Mouse (Mus musculus) liver, embryonic 11.5 days (tissue): Measurements from ENCODE around the gene Atp8a2. TPM values are rescaled to one million over a fixed set of nuclear protein-coding genes. Genes with fewer than 3 reads are reported as not detected.

Experiments used
- ATAC-seq: fragments of 200-750 bp; cut with Nextera tagmentation; replicated peaks from 2 replicates; pipeline ENCODE4 v1.8.0; 2017; ENCODE audit warnings: moderate number of reproducible peaks, mild to moderate bottlenecking, moderate TSS enrichment, moderate library complexity; ENCODE audit not compliant: low FRiP score
- DNase-seq: peaks from one replicate; pipeline ENCODE4 v3.0.0-alpha.2; 2017; ENCODE audit warnings: low spot score
- H3K27ac ChIP-seq: fragments of 300-500 bp; sonication (generic); 2 replicates; pipeline ENCODE4 v1.5.1; 2014; ENCODE audit warnings: mild to moderate bottlenecking, low read depth, low read length, control low read depth
- H3K27me3 ChIP-seq: fragments of 300-500 bp; sonication (generic); replicated peaks from 2 replicates; pipeline ENCODE4 v1.6.1; 2014; ENCODE audit warnings: low read length, mixed read lengths; ENCODE audit not compliant: control insufficient read depth, insufficient read depth
- H3K36me3 ChIP-seq: fragments of 300-500 bp; sonication (generic); 2 replicates; pipeline ENCODE4 v1.6.1; 2014; ENCODE audit warnings: mild to moderate bottlenecking, low read length, moderate library complexity, mixed read lengths; ENCODE audit not compliant: control insufficient read depth, insufficient read depth
- H3K4me1 ChIP-seq: fragments of 300-500 bp; sonication (generic); replicated peaks from 2 replicates; pipeline ENCODE4 v1.6.1; 2014; ENCODE audit warnings: low read length, mixed read lengths; ENCODE audit not compliant: control insufficient read depth, insufficient read depth
- H3K4me2 ChIP-seq: fragments of 300-500 bp; sonication (generic); 2 replicates; pipeline ENCODE4 v1.6.1; 2014; ENCODE audit warnings: mild to moderate bottlenecking, control low read depth, moderate library complexity
- H3K4me3 ChIP-seq: fragments of 300-500 bp; sonication (generic); 2 replicates; pipeline ENCODE4 v1.5.1; 2014; ENCODE audit warnings: low read depth, low read length, control low read depth
- H3K9ac ChIP-seq: fragments of 300-500 bp; sonication (generic); 2 replicates; pipeline ENCODE4 v1.6.1; 2014; ENCODE audit warnings: low read depth, low read length, control low read depth
- H3K9me3 ChIP-seq: fragments of 300-500 bp; sonication (generic); 2 replicates; pipeline ENCODE4 v1.6.1; 2016; ENCODE audit warnings: low read length, inconsistent platforms, mixed read lengths; ENCODE audit not compliant: control insufficient read depth
- WGBS: fragments of 180-500 bp; shearing (Covaris S2); extraction: QIAGEN DNeasy Blood & Tissue Kit; methylation state at CpG from one replicate; pipeline ENCODE4 v1.1.7; 2014; 5-methylcytosine and 5-hydroxymethylcytosine counted together
- polyA plus RNA-seq: library from polyadenylated mRNA; unstranded; fragments of >200 nt; fragmentation: Nextera tagmentation; extraction: Ambion mirVana; gene quantifications from 2 replicates; pipeline ENCODE4 v1.2.1, GENCODE M21; 2014

Atp8a2 gene
- polyA plus RNA-seq, 1 experiment from 2014 or later: 2.2 TPM

DNA sequence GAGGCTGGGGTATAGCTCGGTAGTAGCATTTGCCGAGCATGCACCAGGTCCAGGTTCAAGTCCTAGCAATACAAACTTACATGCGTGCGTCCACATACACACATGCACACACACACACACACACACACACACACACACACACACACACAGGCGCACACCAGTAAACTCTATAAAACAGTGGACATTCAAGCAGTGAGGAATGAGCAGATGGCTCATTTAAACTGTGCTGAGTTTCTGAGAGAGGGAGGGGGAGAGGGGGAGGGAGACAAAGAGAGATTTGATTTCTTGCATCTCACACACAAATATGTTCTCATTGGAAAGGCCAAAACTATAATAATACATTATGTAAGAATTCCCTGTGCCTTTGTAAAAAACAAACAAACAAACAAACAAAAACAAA lies 980 bp downstream of the Atp8a2 start:
- H3K27ac ChIP-seq: no peak overlapping the region
- no peak overlapping the region for H3K4me3 ChIP-seq
- no peak for DNase-seq
- H3K27me3 ChIP-seq: no peaks in the 10 kb centered on the region
- ATAC-seq: no peak
- H3K36me3 ChIP-seq: no peaks in the 10 kb centered on the region
- H3K4me2 ChIP-seq: no peak overlapping the region
- no peaks in the 10 kb centered on the region for H3K4me1 ChIP-seq
- H3K9ac ChIP-seq: no peak overlapping the region
- WGBS: 82% methylated on average over 5 of the region's 5 CpGs
- peaks cover 2% of the 10 kb centered on the region; the same call in 1 of the 2 replicates for H3K9me3 ChIP-seq

DNA sequence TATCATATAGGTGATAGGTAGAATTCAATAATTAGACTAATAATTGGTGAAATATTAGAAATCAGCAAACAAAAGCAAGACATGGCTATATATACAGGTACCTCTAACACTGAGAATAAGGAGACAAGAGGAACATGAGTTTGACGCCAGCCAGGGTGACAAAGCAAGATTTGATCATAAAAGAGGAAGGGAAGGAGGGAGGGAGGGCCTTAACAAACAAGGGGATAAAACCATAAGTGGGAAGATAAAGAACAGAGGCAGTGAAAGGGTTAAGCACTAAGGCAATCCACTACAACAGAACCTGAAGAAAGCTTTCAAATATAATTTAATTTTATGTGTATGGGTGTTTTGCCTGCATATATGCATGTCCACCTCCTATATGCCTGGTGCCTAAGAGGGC lies 2.4 kb downstream of the Atp8a2 start:
- no peak for DNase-seq

DNA sequence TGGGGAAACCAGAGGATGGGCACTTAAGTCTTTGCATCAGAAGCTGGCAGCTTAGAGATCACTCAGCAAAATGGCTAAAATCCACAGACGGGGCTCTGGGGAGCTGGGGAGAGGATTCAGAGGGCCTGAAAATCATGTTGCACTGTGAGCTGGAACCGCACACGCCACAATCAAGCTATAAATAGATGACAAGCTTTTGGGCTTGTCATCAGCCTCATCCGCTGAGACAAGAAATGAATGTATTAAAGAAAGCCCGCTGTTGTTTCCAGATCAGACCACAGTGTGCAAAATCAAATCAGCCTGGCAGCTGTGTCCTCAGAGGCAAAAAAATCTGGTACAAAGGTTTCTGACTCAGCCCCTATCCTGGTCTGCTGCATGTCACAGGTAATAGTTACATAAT lies 7.2 kb downstream of the Atp8a2 start:
- Histone ChIP-seq H3K9me3 (peaks cover 2% of the 10 kb centered on the region; the same call in 1 of the 2 replicates), H3K27ac (no peak overlapping the region), H3K4me1 (no peaks in the 10 kb centered on the region), H3K4me2 (no peak overlapping the region), H3K27me3 (no peaks in the 10 kb centered on the region), H3K36me3 (no peaks in the 10 kb centered on the region), H3K4me3 (no peak overlapping the region), H3K9ac (no peak overlapping the region)
- DNase-seq (no peak), ATAC-seq (no peak)
- 86% methylated on average over 5 of the region's 5 CpGs for WGBS

More for the DNA sequence above, 2.4 kb downstream of the Atp8a2 start:
- no peak overlapping the region for H3K4me2 ChIP-seq
- H3K27ac ChIP-seq: no peak overlapping the region
- no peaks in the 10 kb centered on the region for H3K36me3 ChIP-seq
- H3K4me3 ChIP-seq: no peak overlapping the region
- H3K9ac ChIP-seq: no peak overlapping the region
- no peak for ATAC-seq
- WGBS: 54% methylated on average over 1 of the region's 1 CpGs
- H3K4me1 ChIP-seq: no peaks in the 10 kb centered on the region
- H3K9me3 ChIP-seq: peaks cover 2% of the 10 kb centered on the region; the same call in 1 of the 2 replicates
- H3K27me3 ChIP-seq: no peaks in the 10 kb centered on the region

DNA sequence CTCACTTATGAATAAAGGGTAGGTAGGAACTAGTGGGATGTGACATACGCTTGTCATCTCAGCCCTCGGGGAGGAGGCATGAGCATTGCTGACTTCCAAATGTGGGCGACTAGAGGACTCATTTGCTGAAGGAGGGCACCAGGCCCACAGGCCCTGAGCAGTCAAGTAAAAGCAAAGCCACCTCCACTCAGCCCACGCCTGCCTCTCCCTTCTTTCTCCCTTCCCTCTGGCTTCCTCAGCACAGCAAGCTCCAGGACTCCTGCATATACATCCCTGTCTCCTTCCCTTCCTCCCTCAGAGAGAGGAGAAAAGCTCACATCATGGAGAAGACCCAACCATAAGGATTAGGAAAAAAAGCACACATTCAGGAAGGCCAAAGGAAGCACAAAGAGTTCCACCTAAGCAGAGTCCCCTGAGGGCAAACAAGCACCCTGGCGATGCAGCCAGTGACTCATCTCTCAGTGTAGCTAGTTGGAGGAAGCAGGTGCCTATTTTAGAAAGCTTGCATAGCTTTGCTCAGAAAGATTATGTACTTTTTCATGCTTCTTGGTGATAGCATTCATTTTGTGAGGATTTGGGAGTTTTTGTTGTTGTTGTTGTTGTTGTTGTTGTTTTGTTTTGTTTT lies 8.7 kb downstream of the Atp8a2 start:
- Histone ChIP-seq H3K4me1 (no peaks in the 10 kb centered on the region), H3K9me3 (peaks cover 2% of the 10 kb centered on the region; the same call in 1 of the 2 replicates), H3K9ac (no peak overlapping the region), H3K4me2 (no peak overlapping the region), H3K27me3 (no peaks in the 10 kb centered on the region), H3K4me3 (no peak overlapping the region), H3K36me3 (no peaks in the 10 kb centered on the region), H3K27ac (no peak overlapping the region)
- no peak for ATAC-seq
- DNase-seq: no peak
- 70% methylated on average over 5 of the region's 5 CpGs for WGBS

DNA sequence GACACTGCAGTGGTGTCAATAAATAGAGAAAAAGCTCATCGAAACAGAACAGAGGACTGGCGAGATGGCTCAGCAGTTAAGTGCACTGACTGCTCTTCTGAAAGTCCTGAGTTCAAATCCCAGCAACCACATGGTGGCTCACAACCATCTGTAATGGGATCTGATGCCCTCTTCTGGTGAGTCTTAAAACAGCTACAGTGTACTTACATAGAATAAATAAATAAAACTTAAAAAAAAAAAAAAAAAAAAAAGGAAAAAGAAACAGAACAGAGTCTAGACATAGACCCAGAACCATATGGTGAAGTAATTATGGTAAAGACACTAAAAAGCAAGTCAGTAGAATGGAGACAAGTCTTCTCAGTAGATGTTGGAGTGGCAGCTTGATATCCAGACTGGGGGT lies 15.7 kb downstream of the Atp8a2 start:
- Histone ChIP-seq H3K9ac (no peak overlapping the region), H3K4me3 (no peak overlapping the region), H3K27ac (no peak overlapping the region), H3K9me3 (no peaks in the 10 kb centered on the region), H3K4me1 (peaks cover 6% of the 10 kb centered on the region), H3K36me3 (no peaks in the 10 kb centered on the region), H3K27me3 (peaks cover 13% of the 10 kb centered on the region), H3K4me2 (no peak overlapping the region)
- no peak for ATAC-seq
- no peak for DNase-seq
- 91% methylated on average over 2 of the region's 2 CpGs for WGBS

DNA sequence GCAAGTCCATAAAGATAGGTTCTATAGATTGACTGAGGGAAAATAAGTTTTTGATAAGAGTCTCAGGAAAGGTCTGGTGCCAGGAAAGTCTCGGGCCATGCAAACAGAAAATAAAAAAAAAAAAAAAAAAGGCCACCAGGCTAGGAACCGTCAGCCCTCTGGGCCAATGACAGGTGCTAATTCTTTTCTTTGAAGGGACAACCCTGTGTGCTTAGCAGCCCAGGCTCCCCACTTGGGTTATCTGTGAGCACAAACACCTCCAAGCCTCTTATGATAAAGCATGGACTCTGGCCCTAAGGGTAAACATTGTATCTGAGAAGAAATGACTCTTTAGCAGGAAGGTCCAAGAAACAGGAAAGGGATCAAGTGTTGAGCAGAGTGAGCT lies 18.4 kb downstream of the Atp8a2 start:
- Histone ChIP-seq H3K4me3 (peak overlapping the region; percentile 71; the same call in 1 of the 2 replicates), H3K4me1 (peaks cover 6% of the 10 kb centered on the region), H3K27ac (no peak overlapping the region), H3K36me3 (no peaks in the 10 kb centered on the region), H3K27me3 (peaks cover 22% of the 10 kb centered on the region), H3K9me3 (no peaks in the 10 kb centered on the region), H3K4me2 (peak overlapping the region; percentile 99), H3K9ac (no peak overlapping the region)
- peak; percentile 44; the same call in 1 of the 2 replicates for ATAC-seq
- WGBS: 11% methylated on average over 2 of the region's 2 CpGs
- no peak for DNase-seq

DNA sequence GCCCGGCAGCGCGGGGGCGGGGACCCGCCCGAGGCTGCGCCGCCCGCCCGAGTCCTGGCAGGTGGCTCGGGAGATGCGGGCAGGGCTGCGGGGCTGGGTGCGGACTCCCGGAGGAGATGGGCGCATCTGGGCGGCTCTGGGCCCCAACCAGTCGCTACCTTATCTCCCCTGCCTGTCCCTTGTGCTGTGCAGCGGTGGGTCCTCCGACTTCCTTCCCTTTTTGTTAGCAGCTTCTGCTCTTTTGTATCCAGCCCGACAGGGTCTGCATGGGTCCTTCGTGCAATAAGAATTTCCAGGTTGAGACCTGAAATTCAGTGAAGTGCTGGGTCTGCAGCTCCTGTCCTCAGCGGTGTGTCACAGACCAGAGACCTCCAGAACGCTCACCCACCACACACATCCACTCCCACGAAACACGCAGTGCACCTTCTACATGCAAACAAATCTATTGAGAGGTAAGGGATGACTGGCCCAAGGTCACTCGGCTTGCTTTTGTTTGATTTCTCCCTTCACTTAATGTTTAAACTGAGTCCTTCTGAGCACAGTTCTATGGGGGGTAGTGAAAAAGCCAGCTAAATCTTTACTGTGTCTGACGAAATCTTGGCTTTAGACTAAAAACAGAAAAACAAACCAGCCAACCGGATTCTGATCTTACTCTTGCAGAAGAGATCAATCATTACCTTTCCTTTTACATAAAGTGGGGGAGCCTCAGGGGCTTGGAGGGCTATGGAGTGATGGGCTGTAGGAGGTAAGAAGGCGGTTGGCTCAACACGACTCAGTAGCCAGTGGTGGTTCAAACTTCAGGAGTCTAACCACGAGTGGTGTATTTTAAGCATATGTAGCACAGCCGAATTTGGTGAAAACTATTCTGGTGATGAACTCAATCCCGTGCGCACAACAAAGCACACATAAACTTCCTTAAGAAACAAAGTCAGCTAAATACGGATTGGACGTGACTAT lies 19.1 kb downstream of the Atp8a2 start:
- Histone ChIP-seq H3K9me3 (no peaks in the 10 kb centered on the region), H3K27me3 (peaks cover 22% of the 10 kb centered on the region), H3K36me3 (no peaks in the 10 kb centered on the region), H3K4me1 (peaks cover 6% of the 10 kb centered on the region), H3K27ac (peak overlapping the region; percentile 51), H3K4me2 (peak overlapping the region; percentile 99), H3K4me3 (peak overlapping the region; percentile 71), H3K9ac (peak overlapping the region; percentile 59)
- DNase-seq (peak; percentile 52), ATAC-seq (peak; percentile 48)
- 12% methylated on average over 37 of the region's 37 CpGs for WGBS

DNA sequence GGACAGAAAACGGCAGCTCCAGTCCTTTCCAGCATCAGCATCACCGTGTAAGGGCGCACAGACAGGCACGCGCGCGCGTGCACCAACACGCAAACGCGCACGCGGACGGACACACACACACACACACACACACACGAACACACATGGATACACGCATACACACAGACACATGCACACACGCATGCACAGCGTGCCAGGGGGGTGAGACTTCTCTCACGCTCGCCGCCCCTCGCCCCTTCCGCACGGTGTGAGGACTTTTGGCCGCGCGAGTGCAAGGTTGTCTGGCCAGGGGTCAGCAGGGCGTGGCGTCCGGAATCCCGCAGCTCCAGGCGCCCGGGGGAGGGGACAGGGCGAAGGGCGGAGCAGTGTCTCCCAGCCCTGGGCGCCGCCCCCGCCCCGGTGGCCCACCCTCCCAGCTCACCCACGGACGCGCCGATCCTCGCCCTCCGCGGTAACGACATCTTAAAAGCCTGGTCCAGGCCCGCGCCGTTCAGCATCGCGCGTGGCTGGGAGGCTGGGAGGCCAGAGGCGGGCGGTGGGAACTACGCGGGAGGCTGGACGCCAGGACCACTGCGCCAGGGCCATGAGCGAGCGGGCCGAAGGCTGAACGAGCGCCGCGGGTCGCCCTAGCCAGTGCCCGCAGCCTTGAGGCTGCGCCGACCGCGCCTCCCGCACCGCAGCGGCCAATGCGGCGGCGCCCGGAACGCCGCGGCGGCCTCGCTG lies 19.9 kb downstream of the Atp8a2 start:
- H3K9ac ChIP-seq: peak overlapping the region; percentile 59
- H3K27me3 ChIP-seq: peaks cover 22% of the 10 kb centered on the region
- DNase-seq: peak; percentile 70
- peak; percentile 56 for ATAC-seq
- H3K36me3 ChIP-seq: no peaks in the 10 kb centered on the region
- peaks cover 6% of the 10 kb centered on the region for H3K4me1 ChIP-seq
- peak overlapping the region; percentile 51 for H3K27ac ChIP-seq
- H3K4me3 ChIP-seq: peak overlapping the region; percentile 71
- H3K4me2 ChIP-seq: peak overlapping the region; percentile 99
- under 1% methylated on average over 82 of the region's 84 CpGs for WGBS
- H3K9me3 ChIP-seq: no peaks in the 10 kb centered on the region
